Mouse (Mus musculus) v-Abl transformed pro-B cells (cell line): ENCODE measurements at regions not wholly inside any gene's neighbourhood (a gene's known extent, or its start where the extent isn't known, plus 50 kb on each side); places are given as distances from the start of the nearest gene placed in this dataset.
"Not testable (repeated sequence)": the region's sequence is repeated elsewhere in the genome, so short reads cannot be mapped to it uniquely, and the experiment has no call there.

Experiments used
- in situ Hi-C, 2 experiments: fragments of 400-800 bp; cut with MboI; formaldehyde crosslinking; loops; one replicate each; pipeline ENCODE4 v1.15.1; 2025; ENCODE audit not compliant: unreplicated experiment in 2 of 2

- in situ Hi-C loops = not testable (repeated sequence)
Observed at GRCm38 (mm10) chr12:21784403-21784802, 367.0 kb upstream of the Ywhaq start.

- in situ Hi-C loops = not testable (repeated sequence)
Observed at GRCm38 (mm10) chr12:21778717-21779116, 361.3 kb upstream of the Ywhaq start.

GRCm38 (mm10) chr12:21778308-21778707 lies 360.9 kb upstream of the Ywhaq start:
- in situ Hi-C loops = not testable (repeated sequence)

DNA sequence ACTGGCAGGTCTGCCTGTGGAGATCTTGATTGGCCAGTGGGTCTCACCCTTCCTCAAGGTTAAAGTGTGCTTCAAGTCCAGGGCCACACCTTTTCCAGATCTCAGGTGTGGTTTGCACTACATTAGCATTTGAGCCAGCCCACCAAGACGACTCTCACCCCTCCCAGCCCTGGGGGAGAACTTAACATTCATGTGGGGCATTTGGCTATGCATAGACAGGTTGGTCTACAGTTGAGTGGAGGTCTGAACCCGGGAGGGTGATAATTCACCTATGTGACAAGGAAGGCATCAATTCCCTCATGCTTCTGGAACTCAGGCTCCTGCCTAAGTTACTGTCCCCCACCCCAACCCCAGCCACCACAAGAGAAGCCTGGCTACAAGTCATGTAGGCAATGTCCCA lies 350.3 kb upstream of the Ywhaq start:
- in situ Hi-C loops = loop anchor here (5.0 to 25.0 kb wide), 3 partner anchors 1330 to 1905 kb away; no protein-coding TSS in a partner anchor
